ENCODE assay signal across 8 mouse cellular contexts in the genomic region with DNA sequence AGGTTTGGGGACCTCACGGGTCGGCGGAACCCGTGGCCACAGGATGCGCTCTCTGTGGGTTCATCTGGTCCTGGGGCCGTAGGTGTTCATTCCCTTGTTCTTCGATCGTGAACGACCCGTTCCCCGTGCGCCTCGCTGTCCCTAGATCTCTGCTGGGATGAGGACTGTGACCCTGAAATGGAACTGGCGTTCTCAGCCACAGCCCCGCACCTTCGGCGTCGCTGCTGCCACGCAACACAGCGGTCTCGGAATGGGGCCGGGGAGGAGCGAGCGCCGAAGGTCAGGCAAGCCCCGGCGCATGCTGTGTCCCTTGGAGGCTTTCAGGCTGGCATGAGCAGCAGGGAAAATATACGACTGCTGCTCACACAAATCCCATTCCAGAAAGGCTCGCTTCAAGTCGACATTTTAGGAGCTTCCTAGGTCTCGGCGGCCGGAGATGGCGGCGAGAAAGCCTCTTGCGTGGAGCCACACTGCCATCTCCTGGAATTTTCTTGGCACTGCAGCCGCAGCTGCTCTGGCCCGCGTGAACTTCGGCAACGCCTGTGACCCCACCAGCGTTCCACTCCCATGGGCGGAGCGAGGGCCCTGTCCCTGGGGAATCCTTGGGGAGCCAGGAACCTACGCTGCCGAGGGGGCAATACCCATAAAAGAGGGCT. TPM values are rescaled to one million over a fixed set of nuclear protein-coding genes. Genes with fewer than 3 reads are reported as not detected.
DNase-seq lines count a peak whose midpoint lies in the region; ATAC-seq and TF ChIP-seq lines count a peak whose summit lies in the region.

Gene Hoxa7, minus strand, starts transcription at position 518 of the 656 bp plus-strand sequence.

- H3K4me2 ChIP-seq in lung, embryonic 15.5 days, result peak within 1 kb of the TSS; percentile 92

- 3% methylated on average over 46 of the region's 46 CpGs for WGBS in lung, embryonic 15.5 days
- WGBS in olfactory bulb, adult 2 months, result 1% methylated on average over 46 of the region's 46 CpGs

- H3K4me1 ChIP-seq in lung, embryonic 15.5 days, result peaks cover 32% of the 10 kb centered on the region
- peaks cover 6% of the 10 kb centered on the region for H3K4me1 ChIP-seq in olfactory bulb, adult 2 months (ENCODE audit: control insufficient read depth, insufficient read depth, low read length)

- H3K9me3 ChIP-seq in lung, embryonic 15.5 days, result no peaks in the 10 kb centered on the region

- peak; percentile 78 for ATAC-seq in frontal cortex, adult (ENCODE audit: low TSS enrichment)
- ATAC-seq in hematopoietic stem cell, adult 5-6 weeks (replicated peaks in 1 of 2; ENCODE audit: insufficient read depth in 1 of 2, low FRiP score in 2 of 2, low TSS enrichment in 1 of 2, low read depth in 1 of 2, poor library complexity in 2 of 2, severe bottlenecking in 2 of 2), result peak; percentile 37 to 49
- ATAC-seq in lung, embryonic 15.5 days (ENCODE audit: borderline replicate concordance, extremely low read depth, low FRiP score, low TSS enrichment), result peak; percentile 58; the same call in 1 of the 2 replicates

- peak; percentile 53 for DNase-seq in MEL-GATA-1-ER (ENCODE audit: extremely low read depth, low read depth)
- DNase-seq in cerebellum, adult 9-10 months, result peak; percentile 72
- DNase-seq in layer of hippocampus, adult 9-10 months (ENCODE audit: low spot score), result peak; percentile 47
- DNase-seq in thymus, adult 18-20 months, result peak; percentile 52 to 63

- H3K36me3 ChIP-seq in lung, embryonic 15.5 days, result no peaks in the 10 kb centered on the region

- peak within 1 kb of the TSS; percentile 60 for H3K9ac ChIP-seq in lung, embryonic 15.5 days

- peaks cover 99% of the 10 kb centered on the region for H3K27me3 ChIP-seq in lung, embryonic 15.5 days

- TF ChIP-seq POLR2A in olfactory bulb, adult 2 months (IDR thresholded peaks at IDR 0.05; ENCODE audit: insufficient read depth, low read depth, low read length), result no peak

- H3K27ac ChIP-seq in lung, embryonic 15.5 days, result no peak within 1 kb of the TSS
- H3K27ac ChIP-seq in olfactory bulb, adult 2 months (ENCODE audit: insufficient read depth, low read depth, low read length), result no peak within 1 kb of the TSS

- H3K4me3 ChIP-seq in lung, embryonic 15.5 days, result peak within 1 kb of the TSS; percentile 56
- H3K4me3 ChIP-seq in olfactory bulb, adult 2 months (ENCODE audit: insufficient read depth, low read depth, low read length), result peak within 1 kb of the TSS; percentile 49

- TF ChIP-seq CTCF in olfactory bulb, adult 2 months (IDR thresholded peaks at IDR 0.05; ENCODE audit: insufficient read depth, low read depth, low read length), result peak; percentile 98

RNA-seq across cellular contexts. Expression of gene Hoxa7, which starts in this region (rescaled TPM):
- 15.6 and 19.2 TPM in 2 replicates for total RNA-seq in hematopoietic stem cell, adult 5-6 weeks (2017)
- polyA plus RNA-seq in lung, embryonic 15.5 days (2015; fragmentation: Nextera tagmentation; extraction: Ambion mirVana), result 4.9 and 5.5 TPM in 2 replicates
- polyA plus RNA-seq in olfactory bulb, adult 2 months (2012; ENCODE audit: insufficient read depth, insufficient read length, low replicate concordance, missing spikeins), result not detected in 2 replicates
